Mouse (Mus musculus) limb, embryonic 13.5 days (tissue): ENCODE measurements around the gene Exoc6. TPM values are rescaled to one million over a fixed set of nuclear protein-coding genes. Genes with fewer than 3 reads are reported as not detected.

Experiments used
- ATAC-seq: fragments of 200-750 bp; cut with Nextera tagmentation; 2 replicates; pipeline ENCODE4 v1.8.0; 2017; ENCODE audit warnings: low read depth, moderate number of reproducible peaks, moderate TSS enrichment; ENCODE audit not compliant: low FRiP score
- H3K27ac ChIP-seq: fragments of 300-500 bp; sonication (generic); 2 replicates; pipeline ENCODE4 v1.5.1; 2015; ENCODE audit warnings: inconsistent platforms, mild to moderate bottlenecking, moderate library complexity
- H3K27me3 ChIP-seq: fragments of 300-500 bp; sonication (generic); 2 replicates; pipeline ENCODE4 v1.6.1; 2015; ENCODE audit warnings: mild to moderate bottlenecking, inconsistent platforms
- H3K36me3 ChIP-seq: fragments of 300-500 bp; sonication (generic); 2 replicates; pipeline ENCODE4 v1.6.1; 2015; ENCODE audit warnings: inconsistent platforms, mild to moderate bottlenecking, moderate library complexity
- H3K4me1 ChIP-seq: fragments of 300-500 bp; sonication (generic); 2 replicates; pipeline ENCODE4 v1.6.1; 2015; ENCODE audit warnings: inconsistent platforms
- H3K4me2 ChIP-seq: fragments of 300-500 bp; sonication (generic); replicated peaks from 2 replicates; pipeline ENCODE4 v1.6.1; 2015; ENCODE audit warnings: inconsistent platforms, mild to moderate bottlenecking, moderate library complexity
- H3K4me3 ChIP-seq: fragments of 300-500 bp; sonication (generic); 2 replicates; pipeline ENCODE4 v1.5.1; 2015; ENCODE audit warnings: moderate library complexity, mild to moderate bottlenecking, inconsistent platforms
- H3K9ac ChIP-seq: fragments of 300-500 bp; sonication (generic); 2 replicates; pipeline ENCODE4 v1.6.1; 2015; ENCODE audit warnings: mild to moderate bottlenecking, inconsistent platforms
- H3K9me3 ChIP-seq: fragments of 300-500 bp; sonication (generic); 2 replicates; pipeline ENCODE4 v1.6.1; 2016; ENCODE audit warnings: inconsistent platforms
- WGBS: fragments of 180-500 bp; shearing (Covaris S2); methylation state at CpG from one replicate; pipeline ENCODE4 v1.1.7; 2015; 5-methylcytosine and 5-hydroxymethylcytosine counted together
- polyA plus RNA-seq: library from polyadenylated mRNA; unstranded; fragments of >200 nt; fragmentation: Nextera tagmentation; extraction: Ambion mirVana; gene quantifications from 2 replicates; pipeline ENCODE4 v1.2.1, GENCODE M21; 2015

The Exoc6 gene
- polyA plus RNA-seq, 1 experiment from 2014 or later = 7.2 TPM

DNA sequence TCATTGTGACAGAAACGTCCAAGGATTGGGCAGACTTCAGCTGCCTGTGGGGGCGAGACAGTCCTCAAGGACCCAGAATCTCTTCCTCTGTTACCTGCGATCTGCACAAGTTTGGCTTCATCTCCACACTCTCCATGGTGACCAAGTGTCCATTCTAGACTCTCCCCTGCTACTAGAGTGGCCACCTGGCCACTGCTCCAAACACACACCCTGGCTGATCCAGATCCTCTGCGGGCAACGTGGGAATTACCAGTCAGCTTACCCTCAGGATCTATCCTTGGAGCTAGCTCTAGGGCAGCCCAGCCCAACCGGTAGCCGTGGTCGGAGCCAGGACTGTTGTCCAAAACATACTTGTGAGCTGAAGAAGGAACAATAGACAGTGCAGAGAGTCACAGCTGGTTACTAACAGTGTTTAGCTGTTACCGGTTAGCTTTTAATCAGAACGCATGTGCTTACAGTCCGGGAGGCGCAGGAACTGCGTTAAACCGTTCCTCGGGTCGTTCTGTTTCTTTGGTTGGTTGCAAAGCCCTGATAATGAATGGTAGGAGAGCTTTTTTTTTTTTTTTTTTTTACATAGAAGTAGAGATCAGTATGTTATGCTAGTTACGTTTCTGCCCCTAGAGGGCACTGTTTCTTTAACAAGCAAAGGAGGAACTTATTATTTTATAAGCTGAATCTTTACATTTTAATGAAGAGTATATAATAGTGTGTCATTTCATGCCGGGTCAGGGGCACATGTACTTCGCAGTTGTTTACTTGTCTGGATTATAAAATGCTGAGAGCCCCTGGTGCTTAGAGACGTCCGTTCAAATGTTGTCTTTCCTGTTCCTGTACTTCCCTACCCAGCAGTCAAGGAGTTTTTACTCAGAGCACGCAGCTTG, 52.0 kb downstream of the Exoc6 start:
- no peak overlapping the region for H3K27ac ChIP-seq
- WGBS = 39% methylated on average over 22 of the region's 22 CpGs
- no peaks in the 10 kb centered on the region for H3K27me3 ChIP-seq
- H3K36me3 ChIP-seq = no peaks in the 10 kb centered on the region
- H3K9me3 ChIP-seq = no peaks in the 10 kb centered on the region
- no peak for ATAC-seq
- 0 out of 2 replicates have a peak, but pooled peaks cover 3% of the 10 kb centered on the region for H3K4me1 ChIP-seq
- H3K4me2 ChIP-seq = peak overlapping the region; percentile 43
- H3K4me3 ChIP-seq = no peak overlapping the region
- H3K9ac ChIP-seq = no peak overlapping the region

- Histone ChIP-seq H3K4me2 (no peak overlapping the region), H3K36me3 (no peaks in the 10 kb centered on the region), H3K27ac (no peak overlapping the region), H3K27me3 (no peaks in the 10 kb centered on the region), H3K9me3 (no peaks in the 10 kb centered on the region), H3K9ac (no peak overlapping the region), H3K4me3 (no peak overlapping the region), H3K4me1 (peaks cover 8% of the 10 kb centered on the region; the same call in 1 of the 2 replicates)
- WGBS = 77% methylated on average over 7 of the region's 7 CpGs
- ATAC-seq = no peak
Observed at GRCm38 (mm10) chr19:37609991-37610390, 59.8 kb downstream of the Exoc6 start.

- Histone ChIP-seq H3K27me3 (no peaks in the 10 kb centered on the region), H3K9ac (no peak overlapping the region), H3K27ac (no peak overlapping the region), H3K9me3 (no peaks in the 10 kb centered on the region), H3K4me1 (peaks cover 8% of the 10 kb centered on the region; the same call in 1 of the 2 replicates), H3K4me3 (no peak overlapping the region), H3K36me3 (no peaks in the 10 kb centered on the region), H3K4me2 (no peak overlapping the region)
- 19% methylated on average over 7 of the region's 7 CpGs for WGBS
- ATAC-seq = no peak
Observed at GRCm38 (mm10) chr19:37612893-37613292, 62.7 kb downstream of the Exoc6 start.

GRCm38 (mm10) chr19:37615039-37615630, 64.9 kb downstream of the Exoc6 start:
- Histone ChIP-seq H3K4me3 (no peak overlapping the region), H3K27me3 (no peaks in the 10 kb centered on the region), H3K9me3 (no peaks in the 10 kb centered on the region), H3K36me3 (no peaks in the 10 kb centered on the region), H3K27ac (no peak overlapping the region), H3K9ac (no peak overlapping the region), H3K4me1 (peaks cover 8% of the 10 kb centered on the region; the same call in 1 of the 2 replicates), H3K4me2 (no peak overlapping the region)
- WGBS = 87% methylated on average over 4 of the region's 4 CpGs
- ATAC-seq = peak; percentile 69

DNA sequence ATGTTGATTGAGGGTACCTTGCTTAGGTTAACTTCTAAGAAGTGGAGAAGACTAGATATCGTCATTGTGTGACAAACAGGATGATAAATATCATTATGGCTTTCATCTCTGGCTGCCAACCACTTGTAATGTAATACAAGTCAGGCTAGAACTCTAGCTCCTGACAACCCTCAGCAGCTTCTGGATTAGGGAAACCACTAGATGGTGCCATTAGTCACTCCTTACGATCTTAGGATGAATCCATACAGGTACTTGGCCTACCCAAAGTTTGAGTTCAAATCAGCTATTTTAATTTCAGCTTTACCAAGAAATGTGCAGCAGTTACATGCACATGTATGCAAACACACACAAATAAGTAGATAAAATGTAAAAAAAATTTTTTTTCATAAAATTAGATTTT, 97.8 kb downstream of the Exoc6 start:
- Histone ChIP-seq H3K36me3 (no peaks in the 10 kb centered on the region), H3K27ac (no peak overlapping the region), H3K9ac (no peak overlapping the region), H3K27me3 (no peaks in the 10 kb centered on the region), H3K4me2 (no peak overlapping the region), H3K9me3 (no peaks in the 10 kb centered on the region), H3K4me1 (no peaks in the 10 kb centered on the region), H3K4me3 (no peak overlapping the region)
- no peak for ATAC-seq
- WGBS = 40% methylated on average over 2 of the region's 2 CpGs

DNA sequence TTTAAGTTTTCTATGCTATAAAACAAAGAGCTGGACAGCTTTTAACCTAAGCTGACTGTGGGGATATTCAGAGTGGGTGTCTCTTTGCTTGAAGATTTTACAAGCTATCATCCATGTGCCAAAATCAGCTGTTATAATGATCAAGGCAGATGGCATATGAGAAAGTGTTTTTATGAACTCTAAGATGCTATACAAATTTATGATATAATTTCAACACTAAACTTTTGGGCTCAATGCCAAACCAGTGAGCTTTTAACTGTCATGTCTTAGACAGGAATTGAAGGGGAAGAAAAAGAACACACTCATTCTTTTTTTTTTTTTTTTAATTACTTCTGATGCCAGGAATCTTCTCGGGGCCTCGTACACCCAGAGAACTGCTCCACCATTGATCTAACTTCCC, 100.3 kb downstream of the Exoc6 start:
- H3K9me3 ChIP-seq = no peaks in the 10 kb centered on the region
- no peaks in the 10 kb centered on the region for H3K36me3 ChIP-seq
- H3K9ac ChIP-seq = no peak overlapping the region
- H3K27me3 ChIP-seq = no peaks in the 10 kb centered on the region
- H3K27ac ChIP-seq = no peak overlapping the region
- ATAC-seq = no peak
- no peaks in the 10 kb centered on the region for H3K4me1 ChIP-seq
- H3K4me3 ChIP-seq = no peak overlapping the region
- H3K4me2 ChIP-seq = no peak overlapping the region
- 56% methylated on average over 2 of the region's 2 CpGs for WGBS

DNA sequence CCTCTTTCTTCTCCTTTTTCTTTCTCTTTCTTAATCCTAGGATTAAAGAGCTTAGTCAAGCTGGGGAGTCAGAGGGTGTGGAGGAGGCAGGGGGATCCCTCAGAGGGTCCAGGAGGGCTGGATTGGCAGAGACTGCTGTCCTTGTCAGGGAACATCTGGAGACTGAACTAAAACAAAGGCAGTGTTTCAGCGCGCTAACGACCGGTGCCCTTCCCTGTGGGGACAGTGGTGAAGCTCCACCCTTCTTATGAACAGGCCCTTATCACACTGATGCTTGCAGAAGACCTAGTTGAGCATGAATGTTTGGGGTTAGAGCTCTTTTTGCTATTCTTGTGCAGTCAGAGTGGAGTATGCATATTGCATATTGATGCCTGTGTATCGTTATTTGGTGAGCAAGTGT, 103.8 kb downstream of the Exoc6 start:
- no peaks in the 10 kb centered on the region for H3K9me3 ChIP-seq
- H3K36me3 ChIP-seq = no peaks in the 10 kb centered on the region
- H3K4me1 ChIP-seq = no peaks in the 10 kb centered on the region
- H3K9ac ChIP-seq = no peak overlapping the region
- ATAC-seq = no peak
- H3K27me3 ChIP-seq = 0 out of 2 replicates have a peak, but pooled peaks cover 4% of the 10 kb centered on the region
- 46% methylated on average over 5 of the region's 5 CpGs for WGBS
- no peak overlapping the region for H3K27ac ChIP-seq
- no peak overlapping the region for H3K4me2 ChIP-seq
- no peak overlapping the region for H3K4me3 ChIP-seq

- Histone ChIP-seq H3K9ac (no peak overlapping the region), H3K36me3 (no peaks in the 10 kb centered on the region), H3K4me1 (no peaks in the 10 kb centered on the region), H3K4me3 (no peak overlapping the region), H3K27ac (no peak overlapping the region), H3K9me3 (no peaks in the 10 kb centered on the region), H3K27me3 (0 out of 2 replicates have a peak, but pooled peaks cover 4% of the 10 kb centered on the region), H3K4me2 (no peak overlapping the region)
- no peak for ATAC-seq
- WGBS = 17% methylated on average over 9 of the region's 9 CpGs
Observed at GRCm38 (mm10) chr19:37656441-37656840, 106.2 kb downstream of the Exoc6 start.

GRCm38 (mm10) chr19:37665256-37665655, 115.0 kb downstream of the Exoc6 start:
- Histone ChIP-seq H3K4me2 (no peak overlapping the region), H3K36me3 (no peaks in the 10 kb centered on the region), H3K4me1 (no peaks in the 10 kb centered on the region), H3K9me3 (no peaks in the 10 kb centered on the region), H3K4me3 (no peak overlapping the region), H3K27ac (no peak overlapping the region), H3K27me3 (no peaks in the 10 kb centered on the region), H3K9ac (no peak overlapping the region)
- no peak for ATAC-seq
- 63% methylated on average over 6 of the region's 6 CpGs for WGBS

DNA sequence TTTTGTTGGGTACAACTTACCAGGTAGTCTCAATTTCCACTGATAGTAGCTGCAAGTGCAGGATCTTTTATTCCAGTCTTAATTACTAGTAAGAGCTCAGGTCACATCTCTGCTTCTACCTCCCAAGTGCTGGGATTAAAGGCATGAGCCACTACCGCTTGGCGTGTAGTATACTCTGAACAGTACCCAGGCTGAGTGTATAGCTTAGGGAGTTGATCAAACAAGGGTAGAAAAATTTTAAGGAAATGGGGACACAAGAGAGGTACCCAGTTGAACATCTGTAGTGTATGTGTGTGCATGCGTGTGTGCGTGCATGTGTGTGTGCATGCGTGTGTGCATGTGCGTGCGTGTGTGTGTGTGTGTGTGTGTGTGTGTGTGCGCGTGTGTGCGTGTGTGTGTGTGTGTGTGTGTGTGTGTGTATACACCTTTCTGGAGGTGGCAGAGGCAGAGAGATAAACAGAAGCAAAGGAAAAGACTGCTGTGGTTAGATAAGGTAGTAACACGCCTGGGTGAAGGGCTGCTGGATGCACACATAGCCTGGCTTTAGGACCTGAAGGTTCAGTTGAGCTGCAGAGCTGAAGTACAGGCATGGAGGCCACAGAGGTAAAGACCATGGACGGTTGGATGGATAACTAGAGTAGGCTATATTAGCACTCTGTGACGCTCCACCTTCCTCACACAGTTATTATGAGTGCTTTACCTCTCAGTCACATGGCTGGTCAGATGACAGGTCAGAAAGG, 117.8 kb downstream of the Exoc6 start:
- Histone ChIP-seq H3K4me3 (no peak overlapping the region), H3K36me3 (no peaks in the 10 kb centered on the region), H3K27me3 (no peaks in the 10 kb centered on the region), H3K9me3 (no peaks in the 10 kb centered on the region), H3K4me2 (no peak overlapping the region), H3K27ac (no peak overlapping the region), H3K9ac (no peak overlapping the region), H3K4me1 (0 out of 2 replicates have a peak, but pooled peaks cover 4% of the 10 kb centered on the region)
- 78% methylated on average over 13 of the region's 13 CpGs for WGBS
- ATAC-seq = no peak

DNA sequence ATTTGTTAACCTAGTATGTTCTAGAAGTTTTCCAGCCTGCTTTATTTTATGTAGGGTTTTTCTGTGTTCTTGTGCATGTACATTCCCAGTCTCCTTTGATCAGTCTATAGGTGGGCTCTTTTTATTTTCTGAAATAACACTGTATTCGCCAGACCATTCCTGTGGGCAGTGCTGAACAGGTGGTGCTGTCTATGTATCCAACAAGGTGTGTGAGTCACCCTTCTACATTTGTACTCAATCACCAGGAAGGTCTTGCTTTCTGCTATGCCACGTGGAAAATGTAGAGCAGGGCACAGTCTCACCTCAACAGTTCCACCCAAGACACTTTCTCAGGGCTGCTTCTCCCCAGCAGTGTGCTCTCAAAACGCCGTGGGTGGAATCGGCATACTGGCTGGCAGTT, 118.4 kb downstream of the Exoc6 start:
- Histone ChIP-seq H3K4me1 (0 out of 2 replicates have a peak, but pooled peaks cover 4% of the 10 kb centered on the region), H3K27me3 (no peaks in the 10 kb centered on the region), H3K9me3 (no peaks in the 10 kb centered on the region), H3K4me2 (no peak overlapping the region), H3K4me3 (no peak overlapping the region), H3K36me3 (no peaks in the 10 kb centered on the region), H3K9ac (no peak overlapping the region), H3K27ac (no peak overlapping the region)
- no peak for ATAC-seq
- WGBS = 89% methylated on average over 5 of the region's 5 CpGs

GRCm38 (mm10) chr19:37669486-37669885, 119.3 kb downstream of the Exoc6 start:
- Histone ChIP-seq H3K4me3 (no peak overlapping the region), H3K4me2 (no peak overlapping the region), H3K27me3 (no peaks in the 10 kb centered on the region), H3K9ac (no peak overlapping the region), H3K4me1 (0 out of 2 replicates have a peak, but pooled peaks cover 4% of the 10 kb centered on the region), H3K27ac (no peak overlapping the region), H3K9me3 (no peaks in the 10 kb centered on the region), H3K36me3 (no peaks in the 10 kb centered on the region)
- ATAC-seq = no peak
- WGBS = 84% methylated on average over 5 of the region's 5 CpGs
